Mouse (Mus musculus) ES-E14 (cell line): ENCODE data around the gene Dagla. TPM values are rescaled to one million over a fixed set of nuclear protein-coding genes. Genes with fewer than 3 reads are reported as not detected.
A peak's percentile ranks its signal among the peaks of the same experiment; 100 is the strongest.

ENCODE experiments used
- DNase-seq: peaks from one replicate; pipeline ENCODE4 v3.0.0-alpha.2; 2013; ENCODE audit warnings: low read depth, low spot score
- H3K27ac ChIP-seq: 2 replicates; pipeline ENCODE4 v1.5.1; 2012; ENCODE audit warnings: low read depth, mild to moderate bottlenecking, low read length, moderate library complexity, mixed read lengths; ENCODE audit not compliant: poor library complexity, insufficient read depth, severe bottlenecking
- H3K36me3 ChIP-seq: 2 replicates; pipeline ENCODE4 v1.6.1; 2012; ENCODE audit warnings: mild to moderate bottlenecking, low read length, moderate library complexity, mixed read lengths; ENCODE audit not compliant: control insufficient read depth, poor library complexity, insufficient read depth, severe bottlenecking
- H3K4me1 ChIP-seq, 2 experiments: fragments of 150-350 bp in 1 of 2; sonication (generic) in 1 of 2; 2 replicates each; pipeline ENCODE4 v1.6.1; 2012; ENCODE audit warnings: low read length in 2 of 2, mild to moderate bottlenecking in 1 of 2, mixed read lengths in 1 of 2; ENCODE audit not compliant: control insufficient read depth in 2 of 2, insufficient read depth in 2 of 2, poor library complexity in 1 of 2
- H3K4me3 ChIP-seq, 2 experiments: fragments of 150-350 bp in 1 of 2; sonication (generic) in 1 of 2; 2 replicates each; pipeline ENCODE4 v1.5.1; 2012; ENCODE audit warnings: low read length in 2 of 2, low read depth in 1 of 2, mild to moderate bottlenecking in 1 of 2, mixed read lengths in 1 of 2; ENCODE audit not compliant: insufficient read depth in 1 of 2, poor library complexity in 1 of 2, severe bottlenecking in 1 of 2
- H3K9ac ChIP-seq: 2 replicates; pipeline ENCODE4 v1.6.1; 2012; ENCODE audit warnings: low read depth, mild to moderate bottlenecking, low read length, mixed read lengths; ENCODE audit not compliant: poor library complexity, insufficient read depth, severe bottlenecking
- H3K9me3 ChIP-seq: fragments of 150-350 bp; sonication (generic); 2 replicates; pipeline ENCODE4 v1.6.1; 2012; ENCODE audit warnings: low read depth, mild to moderate bottlenecking, low read length; ENCODE audit not compliant: control insufficient read depth, insufficient read depth
- CHD2 ChIP-seq: IDR thresholded peaks from 2 replicates; pipeline ENCODE4 v1.6.1; 2014; ENCODE audit warnings: mild to moderate bottlenecking, low read depth, low read length, inconsistent platforms
- HCFC1 ChIP-seq: IDR thresholded peaks from 2 replicates; pipeline ENCODE4 v1.6.1; 2012; ENCODE audit warnings: low read length, inconsistent platforms, borderline replicate concordance; ENCODE audit not compliant: insufficient read depth
- MAFK ChIP-seq: IDR thresholded peaks from 2 replicates; pipeline ENCODE4 v1.6.1; 2014; ENCODE audit warnings: mild to moderate bottlenecking, low read depth, low read length, inconsistent platforms; ENCODE audit not compliant: insufficient read depth
- ZC3H11A ChIP-seq: IDR thresholded peaks from 2 replicates; pipeline ENCODE4 v1.6.1; 2012; ENCODE audit warnings: low read depth, mild to moderate bottlenecking, inconsistent platforms, low read length, borderline replicate concordance
- ZNF384 ChIP-seq: IDR thresholded peaks from 2 replicates; pipeline ENCODE4 v1.6.1; 2012; ENCODE audit warnings: low read depth, low read length, inconsistent platforms
- in situ Hi-C, 2 experiments: fragments of 600-800 bp; cut with MboI; formaldehyde crosslinking; loops; one replicate each; pipeline ENCODE4 v1.15.1; 2025; ENCODE audit warnings: low sequenced_read_pairs in 2 of 2, inconsistent platforms in 1 of 2; ENCODE audit not compliant: unreplicated experiment in 2 of 2
- total RNA-seq: library from RNA; depleted of rRNA; stranded (reverse); fragments of 300-350 nt; gene quantifications from 2 replicates; pipeline ENCODE4 v1.2.3, GENCODE M21; 2012

Dagla gene
- total RNA-seq, 1 experiment: 1.2 TPM

DNA sequence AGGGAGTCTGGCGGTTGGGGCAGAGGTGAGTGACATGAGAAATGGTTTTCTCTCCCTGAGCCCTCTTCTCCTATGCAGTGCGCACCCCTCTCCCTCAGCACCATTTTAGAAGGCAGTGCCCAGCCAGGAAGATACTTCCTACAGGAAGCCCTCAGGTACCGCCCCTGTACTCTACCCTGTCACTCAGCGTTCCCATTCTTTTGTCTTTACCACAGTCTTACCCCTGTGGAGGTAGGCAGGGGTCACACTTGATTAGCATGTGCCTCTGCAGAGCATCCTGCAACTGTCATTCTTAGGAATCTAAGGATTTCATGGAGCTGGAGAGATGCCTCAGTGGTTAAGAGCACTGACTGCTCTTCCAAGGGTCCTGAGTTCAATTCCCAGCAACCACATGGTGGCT is 81.1 kb downstream of the Dagla start:
- peaks cover 14 to 56% of the 10 kb centered on the region in 2 experiments; a peak in 3 of 4 replicates for H3K4me1 ChIP-seq
- peaks cover 58% of the 10 kb centered on the region for H3K36me3 ChIP-seq
- in situ Hi-C loops: no loop called here
- DNase-seq: no peak
- no peaks in the 10 kb centered on the region for H3K9me3 ChIP-seq
- no peak overlapping the region for H3K4me3 ChIP-seq
- no peak overlapping the region for H3K27ac ChIP-seq
- no peak for TF ChIP-seq MAFK
- no peak for TF ChIP-seq HCFC1
- TF ChIP-seq ZNF384: no peak
- TF ChIP-seq CHD2: no peak
- TF ChIP-seq ZC3H11A: no peak
- peak overlapping the region; percentile 2; the same call in 1 of the 2 replicates for H3K9ac ChIP-seq

DNA sequence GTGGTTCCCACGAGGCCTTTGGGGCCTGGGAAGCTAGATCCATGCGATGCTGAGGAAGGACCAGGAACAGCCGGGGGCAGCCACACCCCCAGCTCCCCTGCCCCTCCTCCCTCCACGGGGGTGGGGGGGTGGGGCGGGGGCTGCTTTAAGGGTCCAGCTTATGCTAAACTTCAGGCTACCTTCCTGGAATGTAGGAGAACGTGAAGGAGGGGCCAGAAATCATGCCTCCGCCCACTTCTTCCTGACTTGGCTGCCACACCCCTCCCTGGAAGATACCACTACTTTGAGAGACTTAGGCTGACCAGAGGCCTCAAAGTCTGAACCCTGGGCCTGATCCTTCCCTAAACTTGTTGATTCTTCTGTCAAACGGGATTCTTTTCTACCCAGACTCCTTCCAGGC is 82.0 kb downstream of the Dagla start:
- Histone ChIP-seq H3K4me3 (no peak overlapping the region), H3K27ac (no peak overlapping the region), H3K9ac (no peak overlapping the region), H3K36me3 (peaks cover 59% of the 10 kb centered on the region), H3K4me1 (peaks cover 12 to 50% of the 10 kb centered on the region in 2 experiments; a peak in 3 of 4 replicates), H3K9me3 (no peaks in the 10 kb centered on the region)
- DNase-seq: peak; percentile 46
- in situ Hi-C loops: no loop called here
- TF ChIP-seq ZC3H11A: no peak
- no peak for TF ChIP-seq MAFK
- no peak for TF ChIP-seq CHD2

DNA sequence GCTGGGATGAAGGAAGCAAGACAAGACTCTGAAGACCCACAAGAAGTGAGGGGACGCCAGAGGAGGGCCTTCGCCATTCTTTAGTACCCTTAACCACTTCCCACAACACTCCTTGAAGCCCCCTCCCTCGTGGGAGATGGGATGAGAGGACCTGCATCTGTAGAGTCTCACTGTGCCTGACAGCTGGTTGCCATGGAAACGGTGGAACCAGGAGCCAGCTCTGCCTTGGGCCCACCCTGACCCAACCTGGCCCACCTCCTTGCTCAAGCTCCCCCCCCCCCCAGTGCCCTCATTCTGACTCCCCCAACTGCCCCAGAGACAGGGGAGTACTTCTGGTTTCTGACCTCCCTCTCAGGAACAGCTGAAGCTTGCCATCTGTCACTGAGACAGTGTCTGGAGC is 83.1 kb downstream of the Dagla start:
- peaks cover 60% of the 10 kb centered on the region for H3K36me3 ChIP-seq
- no peak overlapping the region for H3K4me3 ChIP-seq
- no peak for TF ChIP-seq MAFK
- no peak for TF ChIP-seq HCFC1
- TF ChIP-seq ZC3H11A: no peak
- no peak for TF ChIP-seq CHD2
- no peak for TF ChIP-seq ZNF384
- no peak overlapping the region for H3K27ac ChIP-seq
- in situ Hi-C loops: no loop called here
- no peak overlapping the region for H3K9ac ChIP-seq
- peaks cover 7 to 46% of the 10 kb centered on the region in 2 experiments; a peak in 3 of 4 replicates for H3K4me1 ChIP-seq
- no peaks in the 10 kb centered on the region for H3K9me3 ChIP-seq
- no peak for DNase-seq

GRCm38 (mm10) chr19:10219593-10219992 is 85.1 kb downstream of the Dagla start:
- Histone ChIP-seq H3K36me3 (peaks cover 75% of the 10 kb centered on the region), H3K27ac (no peak overlapping the region), H3K4me1 (peaks cover 7 to 50% of the 10 kb centered on the region in 2 experiments; a peak in 3 of 4 replicates), H3K9me3 (no peaks in the 10 kb centered on the region), H3K4me3 (no peak overlapping the region), H3K9ac (no peak overlapping the region)
- no peak for TF ChIP-seq MAFK
- TF ChIP-seq CHD2: no peak
- TF ChIP-seq ZC3H11A: no peak
- no peak for TF ChIP-seq HCFC1
- TF ChIP-seq ZNF384: no peak
- no peak for DNase-seq
- in situ Hi-C loops: no loop called here

DNA sequence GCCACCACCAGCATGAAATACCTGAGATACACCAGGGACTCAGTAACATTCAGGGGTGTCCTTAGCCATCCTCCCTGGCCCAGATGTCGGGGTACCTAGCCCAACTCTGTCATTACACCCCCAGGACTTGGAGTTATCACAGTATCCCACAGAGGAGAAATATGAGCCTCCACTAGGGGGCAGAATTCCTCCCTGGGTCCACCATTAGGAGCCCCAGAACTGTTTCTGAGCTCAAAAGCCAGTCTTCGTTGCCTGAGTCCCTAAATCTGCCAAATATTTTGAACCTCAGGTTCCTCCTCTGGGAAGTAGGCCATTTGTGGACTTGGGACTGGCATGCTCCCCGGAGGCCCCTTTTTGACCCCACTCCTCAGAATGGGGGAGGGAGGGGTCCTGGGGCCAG is 85.6 kb downstream of the Dagla start:
- peak; percentile 48 for DNase-seq
- Histone ChIP-seq H3K9me3 (no peaks in the 10 kb centered on the region), H3K4me1 (peaks cover 5 to 46% of the 10 kb centered on the region in 2 experiments; a peak in 3 of 4 replicates), H3K9ac (no peak overlapping the region), H3K4me3 (no peak overlapping the region), H3K27ac (no peak overlapping the region), H3K36me3 (peaks cover 74% of the 10 kb centered on the region)
- TF ChIP-seq MAFK (no peak), CHD2 (no peak), ZC3H11A (no peak), ZNF384 (no peak), HCFC1 (no peak)
- in situ Hi-C loops: no loop called here
